Mouse (Mus musculus) midbrain, embryonic 15.5 days (tissue): Measurements from ENCODE around the gene Hcrtr1. TPM values are rescaled to one million over a fixed set of nuclear protein-coding genes. Genes with fewer than 3 reads are reported as not detected.

Experiments
- ATAC-seq: fragments of 200-750 bp; cut with Nextera tagmentation; replicated peaks from 2 replicates; pipeline ENCODE4 v1.8.0; 2017; ENCODE audit warnings: moderate TSS enrichment
- H3K27ac ChIP-seq: fragments of 300-500 bp; sonication (generic); 2 replicates; pipeline ENCODE4 v1.5.1; 2015; ENCODE audit warnings: mild to moderate bottlenecking, inconsistent platforms
- H3K27me3 ChIP-seq: fragments of 300-500 bp; sonication (generic); replicated peaks from 2 replicates; pipeline ENCODE4 v1.6.1; 2015; ENCODE audit warnings: inconsistent platforms
- H3K36me3 ChIP-seq: fragments of 300-500 bp; sonication (generic); replicated peaks from 2 replicates; pipeline ENCODE4 v1.6.1; 2015; ENCODE audit warnings: inconsistent platforms
- H3K4me1 ChIP-seq: fragments of 300-500 bp; sonication (generic); 2 replicates; pipeline ENCODE4 v1.6.1; 2015; ENCODE audit warnings: inconsistent platforms
- H3K4me2 ChIP-seq: fragments of 300-500 bp; sonication (generic); 2 replicates; pipeline ENCODE4 v1.6.1; 2015; ENCODE audit warnings: inconsistent platforms, mild to moderate bottlenecking, moderate library complexity
- H3K4me3 ChIP-seq: fragments of 300-500 bp; sonication (generic); 2 replicates; pipeline ENCODE4 v1.5.1; 2015; ENCODE audit warnings: mild to moderate bottlenecking, inconsistent platforms
- H3K9ac ChIP-seq: fragments of 300-500 bp; sonication (generic); 2 replicates; pipeline ENCODE4 v1.6.1; 2015; ENCODE audit warnings: mild to moderate bottlenecking, inconsistent platforms
- H3K9me3 ChIP-seq: fragments of 300-500 bp; sonication (generic); 2 replicates; pipeline ENCODE4 v1.6.1; 2016; ENCODE audit warnings: inconsistent platforms
- WGBS: fragments of 180-500 bp; shearing (Covaris S2); methylation state at CpG from one replicate; pipeline ENCODE4 v1.1.7; 2015; ENCODE audit warnings: mixed read lengths; 5-methylcytosine and 5-hydroxymethylcytosine counted together
- polyA plus RNA-seq: library from polyadenylated mRNA; unstranded; fragments of >200 nt; fragmentation: Nextera tagmentation; extraction: Ambion mirVana; gene quantifications from 2 replicates; pipeline ENCODE4 v1.2.1, GENCODE M21; 2015

Hcrtr1 gene
- 3.3 and 3.6 TPM in 2 replicates for polyA plus RNA-seq

DNA sequence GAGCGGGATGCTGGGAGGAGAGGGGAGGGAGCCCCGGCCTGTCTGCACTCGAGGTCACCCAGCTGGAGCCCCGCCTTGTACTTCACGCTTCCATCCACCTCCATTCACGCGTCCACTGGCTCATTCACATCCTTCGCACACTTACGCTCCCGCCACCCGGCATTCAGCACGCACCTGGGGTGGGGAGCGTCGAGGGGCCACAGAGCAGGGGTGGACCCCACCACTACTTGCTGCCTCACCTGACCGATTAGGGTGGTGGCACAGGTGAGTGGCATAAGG, at the start of gene Hcrtr1:
Gene Hcrtr1 (minus strand): TSS at position 146 of the 279 bp plus-strand sequence.
- Histone ChIP-seq H3K36me3 (no peaks in the 10 kb centered on the region), H3K27ac (no peak within 1 kb of the TSS), H3K27me3 (peaks cover 30% of the 10 kb centered on the region), H3K9me3 (no peaks in the 10 kb centered on the region), H3K4me1 (peaks cover 28% of the 10 kb centered on the region), H3K4me3 (peak within 1 kb of the TSS; percentile 46), H3K9ac (peak within 1 kb of the TSS; percentile 55), H3K4me2 (peak within 1 kb of the TSS; percentile 98)
- WGBS, result 2% methylated on average over 15 of the region's 15 CpGs
- peak; percentile 49 for ATAC-seq

DNA sequence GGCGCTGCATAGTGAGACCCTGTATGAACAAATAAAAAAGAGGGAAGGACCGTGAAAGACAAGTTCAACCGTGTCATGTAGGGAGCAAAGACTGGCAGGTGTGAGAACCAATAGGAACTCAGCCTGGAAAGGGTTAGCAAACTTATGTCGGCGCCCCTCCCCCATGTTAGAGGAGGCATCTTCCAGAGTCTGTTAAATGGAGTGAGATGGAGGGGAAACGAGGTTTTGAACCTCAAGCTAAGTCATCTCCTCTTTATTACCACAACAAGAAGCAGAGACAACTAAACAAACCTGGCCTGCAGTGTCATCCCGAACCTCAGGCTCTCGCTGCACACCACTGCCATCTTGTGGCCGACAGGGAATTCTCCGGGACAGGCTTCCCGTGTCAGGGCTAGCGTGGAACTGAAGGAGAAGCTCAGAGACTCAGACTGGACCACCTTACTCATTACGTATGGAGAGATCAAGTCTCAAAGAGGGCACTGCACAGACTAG, 49.7 kb upstream of the Hcrtr1 start:
- Histone ChIP-seq H3K4me2 (peak overlapping the region; percentile 37), H3K27me3 (peaks cover 3% of the 10 kb centered on the region; the same call in 1 of the 2 replicates), H3K9ac (no peak overlapping the region), H3K4me3 (0 out of 2 replicates have a peak overlapping the region, but pooled peaks have one; percentile 11), H3K4me1 (peaks cover 8% of the 10 kb centered on the region; the same call in 1 of the 2 replicates), H3K9me3 (no peaks in the 10 kb centered on the region), H3K36me3 (no peaks in the 10 kb centered on the region), H3K27ac (no peak overlapping the region)
- ATAC-seq, result peak; percentile 67
- WGBS, result 1% methylated on average over 13 of the region's 13 CpGs

DNA sequence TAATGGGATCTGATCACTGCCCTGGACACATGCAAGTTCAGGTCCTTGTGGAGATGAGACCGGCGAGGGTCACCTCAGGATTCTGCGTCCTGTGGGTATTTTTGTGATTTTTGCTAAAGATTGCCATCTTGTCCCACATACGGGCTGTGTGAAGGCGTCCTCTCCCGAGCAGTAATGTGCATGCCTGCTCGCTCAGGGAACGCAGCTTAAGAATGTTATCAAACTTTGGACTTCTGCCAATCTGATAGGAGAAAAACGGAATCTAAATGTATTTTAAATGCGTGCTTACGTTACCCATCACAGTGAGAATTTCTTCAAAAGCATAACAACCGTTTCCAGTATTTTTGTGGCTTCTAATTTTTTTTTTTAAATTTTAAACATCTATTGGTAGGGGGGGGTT, 47.7 kb upstream of the Hcrtr1 start:
- no peak for ATAC-seq
- H3K4me3 ChIP-seq, result no peak overlapping the region
- H3K4me1 ChIP-seq, result peaks cover 4% of the 10 kb centered on the region; the same call in 1 of the 2 replicates
- 79% methylated on average over 12 of the region's 12 CpGs for WGBS
- H3K9ac ChIP-seq, result no peak overlapping the region
- H3K9me3 ChIP-seq, result no peaks in the 10 kb centered on the region
- 0 out of 2 replicates have a peak, but pooled peaks cover 3% of the 10 kb centered on the region for H3K27me3 ChIP-seq
- no peaks in the 10 kb centered on the region for H3K36me3 ChIP-seq
- no peak overlapping the region for H3K4me2 ChIP-seq
- no peak overlapping the region for H3K27ac ChIP-seq

DNA sequence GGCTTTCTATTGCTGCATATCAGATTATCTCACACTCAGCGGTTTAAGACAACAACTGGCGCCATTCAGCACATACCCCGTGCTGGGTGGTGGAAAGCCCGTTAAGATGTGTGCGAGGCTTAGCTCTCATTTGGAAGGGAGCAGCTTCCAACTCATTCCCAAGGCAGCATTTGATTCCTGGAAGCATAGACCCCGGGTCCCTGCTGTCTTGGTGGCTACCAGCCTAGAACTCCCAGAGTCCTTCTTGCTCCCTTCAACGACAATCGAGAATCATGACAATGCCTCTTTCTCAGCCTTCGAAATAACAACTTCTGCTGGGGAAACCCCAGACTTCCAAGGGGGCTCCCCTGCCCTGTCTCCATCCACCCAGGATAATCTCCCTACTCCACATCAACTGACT, 47.3 kb upstream of the Hcrtr1 start:
- H3K27me3 ChIP-seq, result 0 out of 2 replicates have a peak, but pooled peaks cover 3% of the 10 kb centered on the region
- no peak overlapping the region for H3K9ac ChIP-seq
- no peak overlapping the region for H3K27ac ChIP-seq
- no peaks in the 10 kb centered on the region for H3K36me3 ChIP-seq
- H3K4me1 ChIP-seq, result peaks cover 4% of the 10 kb centered on the region; the same call in 1 of the 2 replicates
- ATAC-seq, result no peak
- WGBS, result 79% methylated on average over 9 of the region's 9 CpGs
- H3K9me3 ChIP-seq, result no peaks in the 10 kb centered on the region
- no peak overlapping the region for H3K4me2 ChIP-seq
- H3K4me3 ChIP-seq, result no peak overlapping the region

DNA sequence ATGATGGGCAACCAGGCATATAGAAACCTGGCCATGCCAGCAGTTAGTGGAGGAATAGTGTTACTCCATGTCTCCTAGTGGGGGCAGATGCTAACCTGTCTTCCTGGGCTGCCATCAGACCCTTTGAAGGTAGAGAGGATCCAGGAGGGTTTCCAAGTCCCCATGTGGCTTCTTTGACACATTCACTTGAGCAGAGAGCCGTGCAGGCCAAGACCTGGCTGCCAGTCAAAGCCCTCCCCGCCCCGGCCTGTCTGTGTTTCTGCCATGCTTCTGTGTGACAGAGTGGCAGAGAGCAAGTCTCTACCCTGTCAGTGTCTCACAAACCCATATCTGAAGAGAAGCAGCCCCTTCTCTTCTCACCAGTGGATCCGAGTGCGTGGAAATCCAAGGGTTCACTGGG, 44.7 kb upstream of the Hcrtr1 start:
- Histone ChIP-seq H3K4me1 (peaks cover 4% of the 10 kb centered on the region; the same call in 1 of the 2 replicates), H3K4me2 (no peak overlapping the region), H3K27ac (no peak overlapping the region), H3K36me3 (no peaks in the 10 kb centered on the region), H3K27me3 (0 out of 2 replicates have a peak, but pooled peaks cover 3% of the 10 kb centered on the region), H3K9me3 (no peaks in the 10 kb centered on the region), H3K9ac (no peak overlapping the region), H3K4me3 (no peak overlapping the region)
- ATAC-seq, result no peak
- 91% methylated on average over 5 of the region's 5 CpGs for WGBS

DNA sequence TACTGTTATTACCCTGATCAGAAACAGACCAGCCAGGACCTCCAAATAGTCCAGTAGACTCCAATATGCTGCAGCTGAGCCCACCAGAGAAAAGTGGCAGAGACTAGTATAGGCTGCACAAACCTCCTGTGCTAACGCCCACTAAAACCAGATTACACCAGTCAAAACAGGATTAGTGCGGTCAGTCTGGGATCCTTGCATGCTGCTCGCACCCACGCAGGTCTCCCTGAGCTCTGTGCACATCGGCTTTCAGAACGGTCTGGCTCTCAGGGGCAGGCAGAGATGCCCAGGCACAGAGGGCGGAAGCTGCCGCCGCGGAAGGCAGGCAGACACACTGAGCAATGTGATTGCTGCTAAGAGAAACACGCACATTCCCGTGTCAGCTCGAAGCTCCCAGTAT, 43.9 kb upstream of the Hcrtr1 start:
- Histone ChIP-seq H3K27me3 (0 out of 2 replicates have a peak, but pooled peaks cover 3% of the 10 kb centered on the region), H3K4me2 (no peak overlapping the region), H3K4me1 (no peaks in the 10 kb centered on the region), H3K4me3 (no peak overlapping the region), H3K9me3 (no peaks in the 10 kb centered on the region), H3K9ac (no peak overlapping the region), H3K36me3 (no peaks in the 10 kb centered on the region), H3K27ac (no peak overlapping the region)
- 70% methylated on average over 13 of the region's 13 CpGs for WGBS
- ATAC-seq, result no peak

DNA sequence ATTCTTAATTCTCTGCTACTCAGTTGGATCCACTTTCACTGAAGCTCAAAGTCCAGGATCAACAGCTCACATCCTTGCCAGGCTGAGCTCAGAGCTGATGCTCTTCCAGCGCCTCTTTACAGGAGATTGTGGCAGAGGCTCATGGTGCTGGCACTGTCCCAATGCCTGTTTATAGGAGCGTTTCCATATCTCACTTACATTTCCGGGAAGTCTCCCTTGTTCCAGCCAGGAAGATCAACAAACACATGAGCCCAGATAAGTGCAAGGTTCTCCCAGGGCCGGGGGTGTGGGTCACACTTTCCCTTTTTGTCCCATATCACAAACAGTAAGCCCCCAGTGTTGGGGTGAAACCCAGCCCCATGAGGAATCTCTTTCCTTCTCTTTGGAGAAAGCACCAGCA, 42.7 kb upstream of the Hcrtr1 start:
- WGBS, result 77% methylated on average over 4 of the region's 4 CpGs
- H3K4me3 ChIP-seq, result no peak overlapping the region
- H3K4me2 ChIP-seq, result no peak overlapping the region
- 0 out of 2 replicates have a peak, but pooled peaks cover 3% of the 10 kb centered on the region for H3K27me3 ChIP-seq
- H3K27ac ChIP-seq, result no peak overlapping the region
- H3K9ac ChIP-seq, result no peak overlapping the region
- H3K9me3 ChIP-seq, result no peaks in the 10 kb centered on the region
- no peaks in the 10 kb centered on the region for H3K4me1 ChIP-seq
- no peak for ATAC-seq
- H3K36me3 ChIP-seq, result no peaks in the 10 kb centered on the region

DNA sequence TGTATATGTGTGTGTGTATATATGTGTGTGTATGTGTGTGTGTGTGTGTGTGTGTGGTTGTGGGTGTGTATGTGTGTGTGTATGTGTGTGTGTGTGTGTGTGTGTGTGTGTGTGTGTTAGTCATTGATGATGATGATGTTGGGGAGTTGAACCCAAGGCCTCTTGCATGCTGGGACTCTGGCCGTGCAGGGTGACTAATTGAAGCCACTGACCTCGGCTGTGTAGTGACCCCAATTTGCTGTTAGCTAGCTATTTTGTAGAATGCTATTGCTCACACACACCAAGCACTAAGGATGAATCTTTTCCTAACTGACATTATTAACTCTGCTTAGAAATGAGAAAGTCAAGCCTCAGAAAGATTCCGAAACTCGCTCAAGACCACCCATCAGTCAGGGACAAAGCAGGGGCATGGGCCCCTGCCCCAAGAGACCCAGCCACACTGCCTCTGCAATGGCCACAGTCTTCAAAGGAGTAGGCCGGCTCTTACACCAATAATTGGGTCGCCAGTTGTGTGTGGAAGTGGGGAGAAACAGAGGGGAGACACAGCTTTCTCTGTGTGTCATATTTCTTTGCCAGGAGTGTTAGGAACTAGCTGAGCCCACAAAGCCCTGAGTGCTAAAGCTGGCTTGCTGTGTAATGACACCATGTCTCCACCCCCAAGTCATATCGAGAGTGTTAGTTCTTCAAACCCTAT, 41.9 kb upstream of the Hcrtr1 start:
- H3K36me3 ChIP-seq, result no peaks in the 10 kb centered on the region
- H3K27me3 ChIP-seq, result no peaks in the 10 kb centered on the region
- no peak overlapping the region for H3K4me2 ChIP-seq
- no peak for ATAC-seq
- H3K9me3 ChIP-seq, result no peaks in the 10 kb centered on the region
- H3K4me1 ChIP-seq, result no peaks in the 10 kb centered on the region
- H3K4me3 ChIP-seq, result no peak overlapping the region
- no peak overlapping the region for H3K9ac ChIP-seq
- 64% methylated on average over 7 of the region's 7 CpGs for WGBS
- H3K27ac ChIP-seq, result no peak overlapping the region

DNA sequence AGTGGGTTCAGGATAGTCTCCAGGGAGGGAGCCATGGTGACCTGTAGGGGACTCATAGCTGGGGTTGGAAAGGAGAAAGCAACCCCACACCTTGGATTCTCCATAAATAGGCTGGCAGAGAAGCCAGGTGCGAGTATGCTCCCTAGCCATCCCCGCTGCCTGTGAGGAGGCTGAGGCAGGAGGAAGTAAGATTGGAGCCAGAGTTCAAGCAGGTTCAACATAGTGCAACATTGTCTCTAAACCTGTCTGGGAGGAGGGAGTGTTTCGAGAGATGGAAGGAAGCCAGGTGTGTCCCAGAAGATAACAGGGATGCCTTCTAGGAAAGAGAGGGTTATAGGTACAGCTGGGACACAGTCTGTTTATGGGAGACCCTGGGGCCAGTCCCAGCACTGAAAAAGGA, 40.7 kb upstream of the Hcrtr1 start:
- peaks cover 6% of the 10 kb centered on the region for H3K27me3 ChIP-seq
- no peak overlapping the region for H3K4me2 ChIP-seq
- no peak for ATAC-seq
- H3K27ac ChIP-seq, result no peak overlapping the region
- H3K9ac ChIP-seq, result no peak overlapping the region
- peaks cover 8% of the 10 kb centered on the region; the same call in 1 of the 2 replicates for H3K4me1 ChIP-seq
- H3K36me3 ChIP-seq, result no peaks in the 10 kb centered on the region
- H3K9me3 ChIP-seq, result no peaks in the 10 kb centered on the region
- H3K4me3 ChIP-seq, result no peak overlapping the region
- WGBS, result 81% methylated on average over 3 of the region's 3 CpGs

DNA sequence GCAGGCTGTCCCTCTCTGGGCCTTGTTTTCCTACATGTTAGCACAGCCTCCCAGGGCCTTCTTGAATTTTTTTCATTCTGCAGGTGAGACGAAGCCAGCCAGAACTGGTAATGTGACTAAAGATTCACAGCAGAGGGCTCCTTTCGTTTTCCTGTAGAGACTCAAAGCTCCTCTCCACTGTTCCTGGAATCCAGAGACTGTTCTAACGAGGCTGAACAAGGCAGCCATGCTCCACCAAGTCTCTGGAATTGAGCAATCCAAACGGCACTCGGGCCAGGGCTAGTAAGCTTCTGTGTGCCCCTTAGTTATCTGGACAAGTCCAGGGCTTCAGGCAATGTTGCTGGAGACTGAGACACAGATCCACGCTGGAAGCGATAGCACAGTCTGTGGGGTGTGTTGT, 38.4 kb upstream of the Hcrtr1 start:
- H3K36me3 ChIP-seq, result no peaks in the 10 kb centered on the region
- H3K27me3 ChIP-seq, result peaks cover 23% of the 10 kb centered on the region
- ATAC-seq, result no peak
- H3K9ac ChIP-seq, result no peak overlapping the region
- H3K4me2 ChIP-seq, result no peak overlapping the region
- H3K4me3 ChIP-seq, result no peak overlapping the region
- WGBS, result 55% methylated on average over 7 of the region's 7 CpGs
- H3K9me3 ChIP-seq, result no peaks in the 10 kb centered on the region
- H3K4me1 ChIP-seq, result peaks cover 12% of the 10 kb centered on the region
- no peak overlapping the region for H3K27ac ChIP-seq

DNA sequence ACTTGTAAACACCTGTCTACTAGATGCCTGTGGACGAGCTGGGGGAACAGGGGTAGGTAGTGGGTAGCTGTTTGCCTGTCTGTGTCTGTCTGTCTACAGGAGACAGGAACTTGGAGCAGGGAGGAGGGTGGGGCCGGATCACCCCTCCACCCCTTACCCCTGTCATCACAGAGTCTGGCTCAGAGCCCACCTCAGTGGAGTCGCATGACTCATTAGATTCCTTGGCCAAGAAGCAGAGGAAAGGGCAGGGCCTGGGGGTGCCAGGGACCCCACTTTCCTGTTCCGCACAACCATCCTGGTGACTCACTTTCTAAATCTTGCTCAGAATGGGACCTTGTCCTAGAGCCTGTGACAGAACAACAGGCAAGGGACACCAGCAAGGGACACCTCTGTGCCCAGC, 37.9 kb upstream of the Hcrtr1 start:
- H3K36me3 ChIP-seq, result no peaks in the 10 kb centered on the region
- 80% methylated on average over 4 of the region's 4 CpGs for WGBS
- no peak overlapping the region for H3K27ac ChIP-seq
- H3K4me3 ChIP-seq, result no peak overlapping the region
- ATAC-seq, result no peak
- H3K4me1 ChIP-seq, result peaks cover 12% of the 10 kb centered on the region
- no peak overlapping the region for H3K9ac ChIP-seq
- peaks cover 23% of the 10 kb centered on the region for H3K27me3 ChIP-seq
- H3K4me2 ChIP-seq, result no peak overlapping the region
- no peaks in the 10 kb centered on the region for H3K9me3 ChIP-seq

DNA sequence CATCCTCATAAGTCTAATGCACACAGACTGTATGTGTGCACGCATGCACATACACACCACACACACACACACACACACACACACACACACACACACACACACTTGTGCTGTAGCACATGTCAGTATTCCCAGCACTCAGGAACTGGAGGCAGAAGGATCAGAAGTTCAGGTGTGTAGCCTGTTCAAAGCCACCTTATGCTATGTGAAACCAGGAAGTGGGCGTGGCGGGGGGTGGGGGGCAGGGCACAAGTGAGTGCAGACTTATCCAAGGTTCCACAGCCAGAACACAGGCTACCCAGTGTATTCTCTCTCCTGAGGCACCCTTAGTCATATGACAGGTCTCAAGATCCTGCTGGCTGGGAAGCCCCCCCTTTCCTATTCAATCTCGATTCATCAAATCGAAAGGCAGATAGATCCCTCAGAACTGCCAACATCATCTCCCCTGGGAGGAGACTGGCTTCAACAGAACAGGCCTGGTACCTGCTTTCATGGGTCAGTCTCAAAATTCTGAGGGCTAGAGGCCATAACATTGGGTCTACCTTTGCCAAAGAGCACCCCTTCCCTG, 37.1 kb upstream of the Hcrtr1 start:
- 81% methylated on average over 5 of the region's 5 CpGs for WGBS
- peaks cover 23% of the 10 kb centered on the region for H3K27me3 ChIP-seq
- no peak overlapping the region for H3K9ac ChIP-seq
- H3K4me3 ChIP-seq, result no peak overlapping the region
- H3K9me3 ChIP-seq, result no peaks in the 10 kb centered on the region
- H3K27ac ChIP-seq, result no peak overlapping the region
- no peak overlapping the region for H3K4me2 ChIP-seq
- no peak for ATAC-seq
- no peaks in the 10 kb centered on the region for H3K36me3 ChIP-seq
- H3K4me1 ChIP-seq, result peaks cover 12% of the 10 kb centered on the region
